Mouse (Mus musculus): ENCODE measurements around the gene Sptbn4. TPM values are rescaled to one million over a fixed set of nuclear protein-coding genes. Genes with fewer than 3 reads are reported as not detected.
A peak's percentile ranks its signal among the peaks of the same experiment; 100 is the strongest.

Gene Sptbn4
- total RNA-seq, 2 experiments from 2014 or later, result 0.17 TPM; not detected in 1

DNA sequence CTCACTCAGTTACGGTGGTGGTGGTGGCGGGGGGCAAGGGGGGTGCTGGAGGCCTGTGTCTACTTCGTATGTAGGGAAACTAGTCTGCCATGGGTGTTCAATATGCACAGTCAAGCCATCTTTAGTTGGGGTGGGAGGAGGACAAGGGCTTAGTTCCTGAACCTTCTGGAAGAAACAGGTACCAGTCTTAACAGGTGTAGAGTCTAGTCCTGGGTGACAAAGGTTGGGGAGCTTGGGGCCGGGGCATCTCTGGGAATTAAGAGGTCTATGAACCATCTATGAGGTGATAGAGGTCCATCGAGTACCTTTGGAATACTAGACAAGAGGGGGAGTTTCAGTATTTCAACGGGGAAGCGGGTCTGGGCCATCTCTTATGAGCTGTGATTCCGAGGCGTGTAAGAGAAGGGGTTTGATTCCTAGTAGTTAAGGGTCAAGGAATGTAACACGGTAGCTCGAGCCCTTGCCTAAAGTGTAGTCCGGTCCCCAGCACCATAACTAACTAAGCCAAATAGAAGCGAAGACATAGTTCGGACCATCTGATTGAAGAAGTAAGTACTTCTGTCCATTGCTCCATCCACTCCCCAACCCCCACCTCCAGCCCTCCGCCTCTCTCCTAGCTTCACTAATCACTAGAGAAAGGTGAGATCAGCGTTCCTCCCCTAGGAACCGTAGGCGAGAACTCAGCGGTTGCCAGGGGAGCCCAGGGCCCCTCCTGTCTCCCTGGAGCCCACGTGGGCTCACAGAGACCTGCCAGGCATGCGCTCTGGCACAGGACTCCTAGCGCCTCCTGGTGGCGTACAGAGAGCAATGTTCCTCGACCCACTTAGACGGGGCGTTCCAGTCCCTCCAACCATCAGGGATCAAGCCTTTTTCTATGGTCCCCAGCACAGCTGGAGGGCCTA lies 50.2 kb downstream of the Sptbn4 start:
- peak; percentile 90 for ATAC-seq (replicated peaks; ENCODE audit: low FRiP score, poor library complexity, severe bottlenecking)

DNA sequence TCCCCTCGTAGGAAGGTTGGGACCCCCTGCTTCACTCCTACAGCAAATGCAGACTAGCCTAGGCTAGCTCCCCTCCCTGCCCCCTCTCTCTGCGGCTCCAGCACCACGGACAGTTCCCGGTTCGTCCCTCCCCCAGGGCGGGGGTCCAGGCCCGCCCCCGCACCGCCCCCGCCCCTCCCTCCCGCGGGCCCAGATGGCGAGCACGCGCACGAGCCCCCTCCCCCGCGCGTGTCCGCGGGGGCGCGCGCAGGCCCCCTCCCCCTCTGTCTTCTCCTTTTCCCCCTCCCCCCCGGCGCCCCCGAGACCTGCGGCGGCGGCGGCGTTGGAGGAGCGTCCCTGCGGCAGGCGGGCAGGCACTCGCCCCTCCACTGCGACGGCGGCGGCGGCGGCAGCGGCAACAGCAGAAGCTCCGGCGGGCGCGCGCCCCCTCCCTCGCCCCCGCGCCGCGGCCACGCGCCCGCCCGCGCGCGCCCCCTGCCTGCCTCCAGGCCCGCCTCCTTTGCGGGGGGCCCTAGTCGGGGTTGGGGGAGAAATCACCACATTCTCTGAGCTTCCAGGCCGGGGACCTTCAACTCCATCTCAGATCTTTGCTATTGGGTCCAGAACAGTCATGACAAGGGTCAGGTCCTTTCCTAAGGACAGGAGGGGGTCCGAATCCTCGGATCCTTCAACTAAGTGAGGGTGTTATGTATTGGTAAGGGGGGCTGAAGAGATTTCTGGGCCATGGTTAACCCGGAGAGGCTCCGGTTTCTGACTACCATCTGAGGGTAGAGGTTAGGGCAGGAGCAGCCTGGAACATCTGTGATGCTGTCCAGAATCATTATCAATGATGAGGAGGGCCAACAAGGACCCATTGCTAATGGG lies 51.1 kb downstream of the Sptbn4 start:
- no peak for ATAC-seq (replicated peaks; ENCODE audit: low FRiP score, poor library complexity, severe bottlenecking)

DNA sequence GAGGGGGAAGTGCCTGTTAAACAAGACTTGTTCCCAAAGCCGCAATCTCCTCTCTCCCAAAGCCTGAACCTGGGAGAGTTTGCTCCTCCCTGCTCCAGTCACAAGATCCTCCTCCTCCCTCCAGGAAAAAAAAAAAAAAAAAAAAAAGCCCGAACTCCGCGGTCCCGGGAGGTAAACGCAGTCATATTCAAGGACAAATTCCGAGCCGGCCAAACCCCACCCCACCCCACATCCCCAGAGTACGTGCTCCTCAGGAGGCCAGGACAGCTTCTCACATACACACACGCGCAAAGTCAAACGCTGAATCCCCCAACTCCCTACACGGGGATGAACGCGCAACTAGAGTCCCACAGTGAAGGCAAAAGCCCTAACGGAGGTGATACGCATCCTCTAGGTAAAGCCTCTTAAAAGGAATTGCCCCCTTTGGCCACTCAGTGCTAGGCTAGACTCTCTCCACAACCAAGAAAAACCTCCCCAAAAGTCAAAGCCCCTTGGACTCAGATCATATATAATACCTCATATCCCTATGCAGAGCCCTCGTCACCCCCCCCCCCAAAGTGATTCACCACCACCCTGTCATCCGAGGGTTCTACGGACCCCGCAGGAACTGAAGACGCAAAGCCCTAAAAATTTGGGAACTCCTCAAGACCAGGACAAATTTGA lies 51.8 kb downstream of the Sptbn4 start:
- ATAC-seq (replicated peaks; ENCODE audit: low FRiP score, poor library complexity, severe bottlenecking), result no peak

- ATAC-seq (replicated peaks; ENCODE audit: low FRiP score, poor library complexity, severe bottlenecking), result no peak
These were observed 56.1 kb downstream of the Sptbn4 start for GRCm38 (mm10) chr7:27391416-27391815.

DNA sequence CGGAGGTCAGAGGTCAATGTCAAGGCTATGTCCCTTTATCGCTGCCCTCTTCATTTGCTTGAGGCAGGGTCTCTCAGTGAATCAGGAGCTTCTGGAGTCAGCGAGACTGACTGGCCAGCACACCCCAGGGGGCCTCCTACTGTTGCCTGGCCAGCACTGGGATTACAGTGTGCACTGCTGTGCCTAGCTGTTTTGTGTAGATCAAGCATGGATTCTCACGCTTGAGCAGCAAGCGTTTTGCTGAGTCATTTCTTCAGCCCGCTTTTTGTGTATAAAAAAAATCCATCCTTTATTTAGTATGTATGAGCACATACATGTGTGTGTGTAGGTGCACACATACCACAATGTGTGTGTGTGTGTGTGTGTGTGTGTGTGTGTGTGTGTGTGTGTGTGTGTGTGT lies 58.3 kb downstream of the Sptbn4 start:
- no peak for ATAC-seq (replicated peaks; ENCODE audit: low FRiP score, poor library complexity, severe bottlenecking)

DNA sequence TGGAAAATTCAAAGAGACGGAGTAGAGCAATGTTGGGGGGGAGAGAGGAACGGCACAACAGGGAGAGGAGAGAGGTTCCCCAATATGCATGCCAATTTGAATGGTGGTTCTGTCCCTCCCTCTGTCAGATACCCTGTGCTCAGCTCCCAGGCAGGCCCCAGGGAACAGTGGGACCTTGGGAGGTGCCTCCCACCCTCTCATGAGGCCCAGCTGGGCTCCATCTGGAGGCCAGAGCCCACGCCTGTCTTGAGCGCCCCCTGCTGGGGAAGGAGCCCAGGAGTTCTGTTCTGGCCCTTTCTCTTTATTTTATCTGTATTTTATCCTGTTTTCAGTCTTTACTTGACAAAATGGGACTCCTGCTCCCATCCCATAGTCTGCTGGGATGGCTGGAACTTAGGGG lies 62.8 kb downstream of the Sptbn4 start:
- ATAC-seq (replicated peaks; ENCODE audit: low FRiP score, poor library complexity, severe bottlenecking), result peak; percentile 48; the same call in 1 of the 2 replicates

- no peak for ATAC-seq (replicated peaks; ENCODE audit: low FRiP score, poor library complexity, severe bottlenecking)
These were observed 63.4 kb downstream of the Sptbn4 start for GRCm38 (mm10) chr7:27384134-27384533.

GRCm38 (mm10) chr7:27383233-27383632 lies 64.3 kb downstream of the Sptbn4 start:
- peak; percentile 84 for ATAC-seq (replicated peaks; ENCODE audit: low FRiP score, poor library complexity, severe bottlenecking)

GRCm38 (mm10) chr7:27381560-27381959 lies 65.9 kb downstream of the Sptbn4 start:
- ATAC-seq (replicated peaks; ENCODE audit: low FRiP score, poor library complexity, severe bottlenecking), result no peak

DNA sequence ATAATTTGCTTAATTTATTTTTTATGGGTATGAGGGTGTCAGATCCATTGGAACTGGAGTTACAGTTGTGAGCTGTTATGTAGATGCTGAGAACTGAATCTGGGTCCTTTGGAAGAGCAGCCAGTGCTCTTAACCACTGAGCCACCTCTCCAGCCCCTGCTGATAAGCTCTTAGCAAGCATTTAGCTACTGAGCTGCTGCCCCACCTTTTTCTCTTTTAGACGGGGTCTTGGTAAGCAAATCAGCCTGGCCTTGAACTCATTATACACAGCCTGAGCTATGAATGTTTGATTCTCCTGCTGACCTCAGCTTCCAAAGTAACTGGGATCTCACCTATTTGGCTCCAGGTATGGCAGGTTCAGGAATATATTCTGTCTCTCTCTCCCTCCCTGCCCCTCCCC lies 66.5 kb downstream of the Sptbn4 start:
- no peak for ATAC-seq (replicated peaks; ENCODE audit: low FRiP score, poor library complexity, severe bottlenecking)

DNA sequence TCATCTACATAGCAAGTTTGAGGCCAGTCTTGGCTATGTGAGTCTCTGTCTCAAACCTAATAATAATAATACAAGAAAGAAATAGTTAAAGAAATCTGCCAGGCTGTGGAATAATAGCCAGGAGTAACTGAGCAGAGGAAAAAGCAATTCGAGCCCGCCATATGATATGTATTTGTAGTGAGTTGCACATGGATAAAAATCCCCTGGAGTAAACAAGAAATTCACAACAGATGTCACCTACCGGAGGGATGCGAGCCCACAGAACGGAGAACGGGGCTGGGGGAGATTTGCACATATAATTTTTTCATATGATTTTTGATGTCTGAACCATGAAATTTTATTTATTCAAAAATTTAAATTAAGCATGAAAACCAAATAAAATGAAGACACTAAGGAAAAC lies 67.7 kb downstream of the Sptbn4 start:
- ATAC-seq (replicated peaks; ENCODE audit: low FRiP score, poor library complexity, severe bottlenecking), result no peak

DNA sequence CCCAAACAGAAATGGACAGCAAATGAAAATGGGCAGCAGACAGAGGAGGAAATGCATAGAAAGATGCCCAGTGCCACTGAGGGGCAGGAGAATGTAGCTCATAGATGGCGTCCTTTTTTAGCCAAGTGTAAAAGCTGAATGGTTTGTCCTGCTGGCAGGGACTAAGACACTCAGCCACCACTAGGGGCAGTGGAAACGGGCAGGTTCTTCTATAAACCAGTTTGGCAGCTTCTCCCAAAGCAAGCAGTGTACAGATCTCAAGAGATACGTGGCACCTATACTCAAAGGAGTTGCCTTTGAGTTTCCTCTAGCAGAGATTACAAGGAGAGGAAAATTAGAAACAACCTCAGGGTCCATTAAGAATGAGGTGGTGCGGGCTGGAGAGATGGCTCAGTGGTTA lies 69.1 kb downstream of the Sptbn4 start:
- ATAC-seq (replicated peaks; ENCODE audit: low FRiP score, poor library complexity, severe bottlenecking), result no peak

DNA sequence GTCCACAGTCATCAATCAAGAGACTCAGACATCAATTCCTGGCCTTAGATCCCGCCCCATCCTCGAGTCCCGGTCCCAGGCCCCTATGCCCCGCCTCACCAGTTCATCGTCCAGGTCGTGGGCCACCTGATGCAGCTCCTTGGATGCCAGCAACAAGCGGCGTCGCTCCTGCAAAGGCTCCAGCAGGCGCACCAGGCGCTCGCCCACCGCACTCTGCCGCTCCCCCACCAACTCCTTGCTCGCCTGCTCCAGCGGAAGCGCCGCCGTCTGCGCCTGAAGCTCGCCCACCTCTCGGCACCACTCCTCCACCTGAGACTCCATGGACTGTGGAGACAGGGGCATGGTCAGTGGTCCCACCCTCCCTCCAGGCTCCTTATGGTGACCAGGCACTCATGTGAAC lies 72.2 kb downstream of the Sptbn4 start:
- no peak for ATAC-seq (replicated peaks; ENCODE audit: low FRiP score, poor library complexity, severe bottlenecking)

- ATAC-seq (replicated peaks; ENCODE audit: low FRiP score, poor library complexity, severe bottlenecking), result no peak
These were observed 75.6 kb downstream of the Sptbn4 start for GRCm38 (mm10) chr7:27371715-27372462.

DNA sequence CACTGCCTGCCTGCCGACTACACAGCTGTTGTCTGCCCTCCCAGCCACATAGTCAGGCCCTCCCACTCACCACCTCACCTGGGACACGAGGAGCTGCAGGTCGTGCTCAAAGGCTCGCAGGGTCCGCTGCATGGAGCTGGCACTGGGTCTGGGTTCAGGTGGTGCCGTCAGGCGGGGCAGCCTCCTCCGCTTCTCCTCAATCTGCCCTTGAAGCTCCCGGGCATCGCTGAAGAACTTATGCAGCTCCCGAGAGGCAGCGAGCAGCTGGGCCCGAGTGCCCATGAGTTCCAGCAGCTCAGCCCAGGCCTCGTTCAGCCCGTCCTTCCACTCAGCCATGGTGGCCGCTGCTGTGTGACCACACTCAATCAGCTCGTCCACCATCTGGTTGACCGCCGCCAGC lies 78.4 kb downstream of the Sptbn4 start:
- ATAC-seq (replicated peaks; ENCODE audit: low FRiP score, poor library complexity, severe bottlenecking), result no peak

GRCm38 (mm10) chr7:27367976-27368375 lies 79.5 kb downstream of the Sptbn4 start:
- no peak for ATAC-seq (replicated peaks; ENCODE audit: low FRiP score, poor library complexity, severe bottlenecking)

DNA sequence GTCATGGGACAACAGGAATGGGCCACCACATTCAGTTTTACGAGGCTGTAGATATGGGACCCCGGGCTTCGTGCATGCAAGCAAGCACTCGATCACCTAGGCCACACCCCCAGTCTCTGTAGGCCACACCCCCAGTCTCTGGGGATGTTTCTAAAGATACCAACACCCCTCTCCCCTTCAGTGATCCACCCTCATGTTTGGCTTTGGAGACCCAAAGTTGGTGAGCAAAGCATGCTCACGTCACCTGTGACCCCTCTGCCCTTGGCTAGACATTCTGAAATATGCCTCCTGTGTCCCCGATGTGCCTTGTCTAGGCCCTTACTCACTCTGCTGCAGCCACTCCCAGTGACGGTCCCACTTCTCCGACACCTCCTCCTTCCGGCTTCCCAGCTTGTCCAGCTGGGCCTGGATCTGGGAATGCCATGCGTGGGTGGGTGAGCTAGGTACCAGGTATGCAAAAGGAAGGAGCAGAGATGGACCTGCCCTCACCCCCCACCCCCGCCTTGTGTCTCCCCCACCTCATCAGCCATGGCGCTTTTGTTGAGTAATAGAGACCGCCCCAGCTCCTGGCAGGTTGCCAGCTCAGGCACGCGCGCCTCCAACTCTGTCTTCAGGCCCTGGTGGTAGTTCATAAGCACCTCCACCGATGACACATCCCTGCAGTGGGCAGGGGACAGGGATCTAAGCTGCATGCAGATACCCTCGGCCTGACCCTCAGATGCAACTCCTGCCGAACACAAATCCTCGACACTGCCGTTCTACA lies 81.2 kb downstream of the Sptbn4 start:
- ATAC-seq (replicated peaks; ENCODE audit: low FRiP score, poor library complexity, severe bottlenecking), result no peak

DNA sequence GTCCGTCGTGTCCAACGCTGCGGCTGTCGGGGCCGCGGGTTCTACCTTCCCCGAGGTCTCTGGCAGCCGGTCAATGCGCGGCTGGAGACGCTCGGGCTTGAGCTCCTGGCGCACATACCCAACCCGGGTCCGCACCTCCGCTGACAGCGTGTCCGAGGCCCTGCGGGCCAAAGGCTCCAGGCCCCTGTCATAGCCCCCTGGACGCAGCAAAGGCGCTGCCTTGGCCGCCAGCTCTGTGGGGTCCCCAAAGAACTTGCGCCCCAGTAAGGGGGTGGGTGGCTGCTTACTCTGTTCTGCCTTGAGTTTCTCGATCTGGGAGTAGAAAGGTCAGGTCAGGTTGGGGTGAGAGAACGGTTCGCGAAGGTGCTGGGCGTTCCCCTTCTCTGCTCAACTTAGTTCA lies 83.1 kb downstream of the Sptbn4 start:
- ATAC-seq (replicated peaks; ENCODE audit: low FRiP score, poor library complexity, severe bottlenecking), result no peak

Measured in erythroblast, adult 5-6 weeks (primary cell).